Mouse (Mus musculus) G1E (cell line): ENCODE results near the gene Cobll1.

Experiments used
- CTCF ChIP-seq: IDR thresholded peaks from 2 replicates; pipeline ENCODE4 v1.5.1; 2012; ENCODE audit warnings: low read depth, low read length, inconsistent platforms, mixed read lengths
- GATA1 ChIP-seq: IDR thresholded peaks from 2 replicates; pipeline ENCODE4 v1.6.1; 2012; ENCODE audit warnings: borderline replicate concordance, low read length, inconsistent platforms, mixed read lengths
- GATA2 ChIP-seq: IDR thresholded peaks from 2 replicates; pipeline ENCODE4 v1.6.1; 2012; ENCODE audit warnings: low read depth, low read length, inconsistent platforms, borderline replicate concordance
- TAL1 ChIP-seq: conservative IDR thresholded peaks from 2 replicates; pipeline ENCODE4 v1.6.1; 2012; ENCODE audit warnings: low read depth, low read length, inconsistent platforms, mixed read lengths

DNA sequence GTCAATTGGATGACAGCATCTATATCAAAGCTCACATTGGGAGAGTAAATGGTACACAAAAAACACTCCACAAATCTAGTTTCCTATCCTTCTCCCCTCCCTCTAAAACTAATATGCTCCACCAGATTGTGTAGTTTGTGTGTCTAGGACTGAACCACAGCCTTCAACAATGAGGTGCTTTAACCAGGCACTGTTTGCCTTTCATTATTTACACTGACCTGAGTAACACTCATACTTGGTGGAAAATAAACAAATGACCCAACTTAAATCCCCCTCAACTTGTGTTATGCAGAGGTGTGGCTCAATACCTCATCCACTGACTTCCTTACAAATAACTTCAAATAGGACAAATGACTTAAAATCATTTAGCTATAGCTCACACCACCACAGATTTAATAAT lies 155.8 kb downstream of the Cobll1 start:
- TF ChIP-seq GATA1 (no peak), CTCF (no peak), TAL1 (no peak), GATA2 (no peak)
